Mouse (Mus musculus) left cerebral cortex, adult 2 months (tissue): ENCODE measurements around the gene Rpgrip1l. TPM values are rescaled to one million over a fixed set of nuclear protein-coding genes. Genes with fewer than 3 reads are reported as not detected.

ENCODE experiments used
- DNase-seq, 2 experiments: peaks; one replicate each; pipeline ENCODE4 v3.0.0; 2021 to 2022; ENCODE audit warnings: low spot score in 2 of 2, mixed read lengths in 1 of 2; ENCODE audit errors: extremely low spot score in 1 of 2
- H3K27ac ChIP-seq: fragments of 200-600 bp; 2 replicates; pipeline ENCODE4 v1.8.1; 2022
- H3K4me3 ChIP-seq: fragments of 200-600 bp; 2 replicates; pipeline ENCODE4 v1.8.1; 2022
- CTCF ChIP-seq: fragments of 200-600 bp; IDR thresholded peaks from 2 replicates; pipeline ENCODE4 v1.8.1; 2022; ENCODE audit warnings: antibody characterized with exemption, mild to moderate bottlenecking, moderate library complexity
- intact Hi-C: fragments of 180-260 bp; cut with DNase I; formaldehyde crosslinking; loops from one replicate; pipeline ENCODE4 v1.15.1; 2025
- total RNA-seq, 2 experiments: library from RNA; stranded (reverse); gene quantifications; 2 replicates each; pipeline ENCODE4 v1.2.3; 2021

The Rpgrip1l gene
- total RNA-seq, 2 experiments from 2014 or later: 22.6 to 27.3 TPM

DNA sequence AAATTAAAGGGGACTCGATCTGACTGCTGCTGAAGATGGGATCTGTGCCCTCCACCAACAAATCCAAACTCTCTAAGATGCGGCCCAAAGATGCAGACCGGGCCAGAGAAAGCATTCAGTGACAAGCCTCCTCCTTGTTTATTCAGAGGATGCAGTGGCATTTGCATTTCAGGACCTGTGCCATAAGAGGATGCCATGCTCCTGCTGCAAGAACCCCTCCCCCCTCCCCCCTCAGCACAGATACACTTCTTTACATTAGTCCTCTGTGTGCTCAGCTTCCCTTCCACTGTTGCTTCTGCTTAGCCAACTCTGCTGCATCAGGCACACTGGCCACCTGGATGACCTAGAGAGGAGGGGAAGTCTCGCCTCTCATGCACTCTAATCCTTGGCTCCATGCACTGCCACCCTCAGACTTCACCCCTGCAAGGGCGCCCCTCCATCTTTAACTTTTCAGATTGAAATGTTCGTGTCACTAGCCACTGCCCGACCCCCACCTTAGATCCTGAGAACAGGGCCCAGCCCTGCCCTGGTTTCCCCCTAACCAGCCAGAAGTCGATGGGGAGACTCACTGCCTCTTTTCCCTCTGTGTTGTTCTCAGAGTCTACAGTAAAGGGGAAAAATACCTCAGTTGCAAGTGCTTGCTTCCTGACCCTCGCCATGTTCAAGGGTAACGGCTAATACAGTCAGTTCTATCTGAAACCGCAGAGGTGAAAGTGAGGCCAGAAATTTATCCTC is 14.6 kb upstream of the Rpgrip1l start:
- intact Hi-C loops: no loop called here
- no peak for TF ChIP-seq CTCF
- DNase-seq: no peak
- Histone ChIP-seq H3K4me3 (no peak overlapping the region), H3K27ac (no peak overlapping the region)

DNA sequence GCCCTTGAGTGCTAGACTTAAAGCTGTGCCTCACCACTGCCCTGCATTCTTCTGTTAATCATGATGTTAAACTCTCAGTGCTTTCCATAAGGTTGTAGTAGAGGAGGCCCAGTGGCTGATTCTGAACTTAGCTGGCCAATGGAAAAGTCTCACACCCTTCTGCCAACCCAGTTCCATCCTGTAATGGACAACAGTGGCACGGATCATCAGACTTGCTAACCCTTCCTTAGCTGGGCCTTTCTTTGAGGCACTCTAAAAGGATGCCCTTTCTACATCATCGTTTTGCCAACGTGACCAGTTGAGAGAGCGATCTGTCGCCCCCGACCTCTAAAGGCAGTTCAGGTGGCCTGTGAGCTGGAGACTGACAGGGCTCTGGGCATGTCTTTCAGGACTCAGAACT is 13.9 kb upstream of the Rpgrip1l start:
- Histone ChIP-seq H3K27ac (no peak overlapping the region), H3K4me3 (no peak overlapping the region)
- no peak for TF ChIP-seq CTCF
- DNase-seq: no peak
- intact Hi-C loops: no loop called here

DNA sequence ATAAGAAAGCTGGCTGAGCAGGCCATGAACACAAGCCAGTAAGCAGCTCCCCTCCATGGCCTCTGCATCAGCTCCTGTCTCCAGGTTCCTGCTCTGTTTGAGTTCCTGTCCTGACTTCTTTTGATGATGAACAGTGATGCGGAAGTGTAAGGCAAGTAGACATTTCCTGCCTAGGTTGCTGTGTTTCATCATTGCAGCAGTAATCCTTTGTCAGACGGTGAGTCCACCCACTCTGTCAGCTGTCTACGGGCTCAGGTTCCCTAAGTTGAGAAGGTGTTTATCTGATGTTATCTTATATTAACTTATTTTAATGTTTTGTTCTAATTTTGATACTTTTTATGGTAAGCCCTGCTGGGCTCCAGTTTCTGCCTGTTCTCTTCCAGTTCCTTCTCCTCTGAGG is 13.0 kb upstream of the Rpgrip1l start:
- DNase-seq: no peak
- intact Hi-C loops: no loop called here
- Histone ChIP-seq H3K4me3 (no peak overlapping the region), H3K27ac (no peak overlapping the region)
- no peak for TF ChIP-seq CTCF

- intact Hi-C loops: no loop called here
- DNase-seq: no peak
- no peak overlapping the region for H3K4me3 ChIP-seq
- no peak overlapping the region for H3K27ac ChIP-seq
- TF ChIP-seq CTCF: no peak
Measured at GRCm38 (mm10) chr8:91324916-91325315, 11.9 kb upstream of the Rpgrip1l start.

DNA sequence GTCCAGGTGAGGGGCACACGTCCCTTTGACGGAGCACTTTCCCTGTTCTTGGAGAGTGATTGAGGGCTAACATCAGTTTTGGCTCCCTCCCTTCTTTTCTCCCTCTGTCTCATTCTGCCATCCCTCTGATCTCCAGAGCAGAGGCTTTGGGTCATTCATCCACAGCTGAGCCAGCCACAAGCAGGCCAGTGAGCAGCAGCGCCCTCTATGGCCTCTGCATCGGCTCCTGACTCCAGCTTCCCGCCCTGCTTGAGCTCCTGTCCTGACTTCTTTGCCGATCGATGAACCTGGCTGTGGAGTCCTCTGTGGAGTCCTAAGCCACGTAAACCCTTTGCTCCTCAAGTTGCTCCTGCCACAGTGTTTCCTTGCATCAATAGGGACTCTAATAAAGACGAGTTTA is 11.2 kb upstream of the Rpgrip1l start:
- TF ChIP-seq CTCF: peak; percentile 24
- intact Hi-C loops: no loop called here
- Histone ChIP-seq H3K27ac (no peak overlapping the region), H3K4me3 (no peak overlapping the region)
- DNase-seq: no peak

- no peak overlapping the region for H3K27ac ChIP-seq
- intact Hi-C loops: no loop called here
- no peak overlapping the region for H3K4me3 ChIP-seq
- no peak for TF ChIP-seq CTCF
- DNase-seq: no peak
Measured at GRCm38 (mm10) chr8:91323511-91323910, 10.4 kb upstream of the Rpgrip1l start.

DNA sequence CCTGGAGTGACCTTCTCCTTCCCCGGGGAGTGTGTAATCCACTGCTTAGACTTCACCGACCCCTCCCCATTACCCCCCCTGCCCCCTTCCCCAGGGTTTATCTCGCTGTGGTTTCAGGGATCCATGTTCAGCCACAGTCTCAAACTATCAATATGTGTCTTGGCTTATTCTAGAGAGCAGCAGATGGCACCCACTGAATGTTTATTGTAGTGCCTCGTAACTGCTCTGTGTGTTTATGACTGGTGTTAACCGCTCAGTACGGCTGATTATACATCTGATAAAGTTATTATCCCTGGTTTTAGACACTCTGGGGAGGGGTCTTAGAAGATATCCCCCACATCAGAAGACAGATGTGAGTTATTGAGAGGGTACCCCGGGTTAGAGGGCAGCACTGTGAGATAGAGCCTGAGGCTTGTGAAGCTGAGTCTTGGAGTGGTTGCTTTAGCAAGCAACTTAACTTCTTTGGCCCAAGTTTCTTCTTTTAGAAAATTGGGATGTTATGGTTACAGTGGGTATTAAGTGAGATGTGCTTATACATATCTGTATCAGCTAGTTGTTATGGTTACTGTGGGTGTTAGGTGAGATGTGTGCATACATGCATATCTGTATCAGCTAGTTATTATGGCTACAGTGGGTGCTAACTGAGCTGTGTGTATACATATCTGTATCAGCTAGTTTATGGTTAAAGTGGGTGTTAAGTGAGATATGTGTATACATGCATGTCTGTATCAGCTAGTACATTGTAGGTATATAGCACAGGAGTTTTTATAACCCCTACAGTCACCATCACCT is 6.1 kb upstream of the Rpgrip1l start:
- DNase-seq: no peak

GRCm38 (mm10) chr8:91317567-91318227 is 4.6 kb upstream of the Rpgrip1l start:
- TF ChIP-seq CTCF: no peak
- intact Hi-C loops: no loop called here
- H3K4me3 ChIP-seq: no peak overlapping the region
- H3K27ac ChIP-seq: no peak overlapping the region
- no peak for DNase-seq

More for the DNA sequence above, 6.1 kb upstream of the Rpgrip1l start:
- intact Hi-C loops: no loop called here
- no peak for TF ChIP-seq CTCF
- H3K4me3 ChIP-seq: no peak overlapping the region
- no peak overlapping the region for H3K27ac ChIP-seq

- no peak for DNase-seq
- H3K4me3 ChIP-seq: peak overlapping the region; percentile 90
- TF ChIP-seq CTCF: no peak
- no peak overlapping the region; the same call in 1 of the 2 replicates for H3K27ac ChIP-seq
- intact Hi-C loops: loop anchor here (2.0 kb wide), 1 partner anchor 32 kb away; no protein-coding TSS in a partner anchor
Measured at GRCm38 (mm10) chr8:91312342-91312741, 720 bp downstream of the Rpgrip1l start.

DNA sequence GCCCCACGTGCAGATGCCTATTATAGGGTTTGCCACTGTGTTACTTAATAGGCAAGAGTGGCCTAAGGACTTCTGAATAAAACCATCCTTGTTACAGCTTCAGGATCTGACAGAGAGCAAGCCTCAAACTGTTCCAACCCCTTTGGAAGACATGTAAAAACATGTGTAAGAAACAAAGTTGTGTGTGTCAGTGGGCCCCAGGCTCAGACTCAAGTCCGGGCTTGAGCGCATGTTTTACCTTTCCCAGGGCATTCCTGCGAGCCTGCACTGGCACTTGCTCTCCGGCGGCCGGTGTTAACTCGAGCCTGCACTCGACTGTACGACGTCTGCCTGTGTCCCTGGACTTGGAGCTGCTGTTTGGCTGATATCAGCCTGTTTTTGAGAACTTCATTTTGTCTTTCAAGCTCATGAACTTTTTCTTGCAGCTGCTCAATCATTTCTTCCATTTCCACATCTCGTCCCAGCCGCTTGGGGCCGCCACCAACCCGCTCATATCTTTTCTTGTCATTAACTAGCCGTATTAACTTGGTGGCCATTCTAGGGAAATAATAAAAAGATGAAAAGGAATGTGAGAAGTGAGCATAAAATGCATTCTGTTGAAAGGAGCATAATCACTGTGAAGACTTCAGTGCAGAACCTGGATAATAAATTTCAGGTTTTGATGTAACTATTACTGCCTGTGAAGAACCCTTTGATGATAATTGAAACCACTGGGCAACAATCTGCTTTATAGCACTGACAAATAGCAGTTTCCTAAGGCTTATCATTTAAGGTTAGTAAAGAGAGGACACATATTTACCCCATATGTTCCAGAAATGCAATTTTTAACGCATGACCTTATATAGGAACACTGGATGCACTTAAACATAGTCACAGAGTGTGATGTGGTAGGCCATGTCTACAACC is 8.3 kb downstream of the Rpgrip1l start:
- no peak overlapping the region for H3K27ac ChIP-seq
- TF ChIP-seq CTCF: no peak; the same call in 1 of the 2 replicates
- no peak overlapping the region for H3K4me3 ChIP-seq
- DNase-seq: no peak
- intact Hi-C loops: no loop called here

DNA sequence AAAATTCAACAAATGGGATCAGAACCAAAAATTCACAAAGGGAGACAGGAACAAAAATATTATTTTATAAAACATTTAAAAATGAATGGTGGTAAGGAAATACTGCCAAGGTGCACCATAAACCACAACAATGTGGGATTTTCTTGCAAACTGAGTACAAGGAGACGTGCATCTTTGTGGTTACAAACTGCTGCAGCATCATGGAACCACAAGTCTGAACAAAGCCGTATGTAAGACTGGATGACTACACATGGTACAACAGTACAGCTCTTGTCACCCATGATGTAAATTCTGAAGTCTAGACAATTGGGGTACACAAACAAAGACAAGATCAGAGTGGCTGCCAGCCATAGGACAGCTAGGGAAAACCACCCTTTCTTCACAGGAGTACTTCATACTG is 14.4 kb downstream of the Rpgrip1l start:
- intact Hi-C loops: no loop called here

More for the DNA sequence above, 14.4 kb downstream of the Rpgrip1l start:
- DNase-seq: no peak
- Histone ChIP-seq H3K4me3 (no peak overlapping the region), H3K27ac (no peak overlapping the region)
- TF ChIP-seq CTCF: no peak
